Mouse (Mus musculus): ENCODE measurements around the gene Oas1c. TPM values are rescaled to one million over a fixed set of nuclear protein-coding genes. Genes with fewer than 3 reads are reported as not detected.

Gene Oas1c
- total RNA-seq, 2 experiments from 2014 or later = 2.3 to 9.8 TPM

DNA sequence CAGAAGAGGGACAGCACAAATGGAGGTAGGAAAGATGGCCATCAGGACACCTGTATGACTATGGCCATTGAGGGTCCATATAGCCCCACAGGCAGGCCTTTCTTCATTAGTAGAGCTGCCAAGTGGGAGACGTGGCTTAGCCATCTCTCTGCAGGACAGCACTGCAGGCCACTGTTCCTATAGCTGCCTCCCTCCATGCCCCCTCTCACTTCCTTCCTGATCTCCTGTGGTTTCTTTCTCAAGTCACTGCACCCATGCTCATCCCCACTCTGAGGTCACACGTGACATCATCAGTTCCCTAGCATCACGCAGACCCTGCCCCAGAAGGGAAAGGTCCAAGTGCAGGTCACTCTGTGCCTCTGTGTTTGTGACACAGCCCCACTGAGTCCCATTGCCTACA, 25.3 kb downstream of the Oas1c start:
- no peak for ATAC-seq (replicated peaks; ENCODE audit: low FRiP score, poor library complexity, severe bottlenecking)

DNA sequence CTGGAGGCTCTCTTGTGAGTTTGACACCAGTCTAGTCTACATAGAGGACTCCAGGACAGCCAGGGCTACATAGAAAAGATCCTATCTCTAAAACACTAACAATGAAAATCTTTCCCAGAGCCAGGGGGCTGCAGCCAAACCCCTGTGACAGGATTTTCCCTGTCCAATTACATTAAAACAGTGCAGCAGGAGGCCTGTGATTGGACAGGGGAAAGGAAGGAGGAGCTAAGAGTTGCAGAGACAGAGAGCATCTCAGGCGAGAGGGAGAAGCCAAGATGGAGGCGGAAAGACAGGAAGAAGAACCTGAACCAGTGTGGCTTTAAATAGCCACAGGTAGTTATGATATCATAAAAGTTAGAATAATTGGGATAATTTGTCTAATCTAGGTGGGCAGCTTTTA, 29.9 kb downstream of the Oas1c start:
- ATAC-seq (replicated peaks; ENCODE audit: low FRiP score, poor library complexity, severe bottlenecking) = no peak

DNA sequence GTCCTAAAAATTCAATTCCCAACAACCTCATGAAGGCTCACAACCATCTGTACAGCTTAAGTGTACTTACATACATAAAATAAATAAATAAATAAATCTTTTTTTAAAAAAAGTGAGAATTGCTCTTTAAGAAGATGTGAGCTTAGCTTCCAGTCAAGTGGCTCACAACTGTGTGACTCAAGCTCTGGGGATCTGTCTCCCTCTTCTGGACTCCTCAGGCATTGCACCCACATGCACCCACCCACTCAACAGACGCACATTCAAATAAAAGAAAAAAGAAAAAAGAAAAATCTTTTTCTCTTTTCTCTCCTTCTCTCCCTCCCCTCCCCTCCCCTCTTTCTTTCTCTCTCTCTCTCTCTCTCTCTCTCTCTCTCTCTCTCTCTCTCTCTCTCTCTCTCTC, 30.7 kb downstream of the Oas1c start:
- ATAC-seq (replicated peaks; ENCODE audit: low FRiP score, poor library complexity, severe bottlenecking) = no peak

DNA sequence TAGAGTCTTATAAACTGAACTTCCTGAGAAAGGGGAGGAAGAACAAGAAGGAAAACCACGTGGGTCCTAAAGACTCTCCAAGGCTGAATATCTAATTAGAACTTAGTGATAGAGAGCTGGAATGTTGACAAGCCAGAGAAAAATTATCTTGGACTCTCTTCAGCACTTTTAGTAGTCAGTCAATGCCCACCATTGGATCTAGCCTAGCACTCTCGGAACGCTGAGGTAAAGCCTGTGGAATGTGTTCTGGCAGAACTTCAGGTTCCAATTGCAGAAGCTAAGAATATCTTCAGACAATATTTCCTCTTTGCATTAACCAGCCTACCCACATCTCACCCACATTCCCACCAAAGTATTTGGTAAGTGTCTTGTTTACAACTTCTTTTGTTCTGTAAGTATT, 32.4 kb downstream of the Oas1c start:
- no peak for ATAC-seq (replicated peaks; ENCODE audit: low FRiP score, poor library complexity, severe bottlenecking)

DNA sequence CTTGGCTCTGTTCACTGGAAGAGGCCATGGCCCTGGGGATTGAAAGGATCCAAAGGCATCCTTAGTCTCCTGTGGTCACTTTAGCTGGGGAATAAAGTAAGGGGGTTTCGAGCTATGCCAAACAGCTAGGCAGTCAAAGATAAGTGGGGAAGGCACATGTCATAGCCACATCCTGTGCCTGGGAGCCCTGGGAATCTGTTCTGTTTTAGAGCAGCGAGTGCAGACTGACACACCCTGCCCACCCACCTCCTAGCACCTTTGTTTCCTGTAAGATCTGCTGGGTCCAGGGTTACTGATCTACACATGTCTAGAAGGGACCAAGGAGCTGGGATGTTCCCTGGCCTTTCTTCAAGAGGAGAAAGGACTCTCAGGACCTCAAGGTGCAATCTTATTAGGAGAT, 33.4 kb downstream of the Oas1c start:
- ATAC-seq (replicated peaks; ENCODE audit: low FRiP score, poor library complexity, severe bottlenecking) = no peak

DNA sequence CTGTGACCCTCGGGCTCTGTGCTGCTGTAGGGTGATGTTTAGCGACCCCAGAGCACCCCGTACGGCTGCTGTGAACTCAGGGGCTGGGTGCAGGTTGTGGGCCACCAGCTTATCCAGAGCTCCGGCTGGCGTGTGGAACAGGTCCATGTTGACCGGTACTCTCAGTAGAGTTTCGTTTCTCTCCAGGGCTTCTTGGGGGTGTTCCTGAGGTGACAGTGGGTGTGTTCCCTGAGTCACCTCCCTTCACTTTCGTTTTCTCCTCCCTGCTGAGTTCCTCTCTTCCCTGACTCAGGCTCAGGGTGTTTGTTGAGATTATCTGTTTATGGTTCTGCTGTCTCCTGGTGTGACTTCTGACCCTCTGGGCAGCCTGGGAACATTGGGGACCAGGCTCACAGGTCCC, 34.8 kb downstream of the Oas1c start, which contains the start of gene Oas3:
Gene Oas3, minus strand, starts transcription at position 184 of the 400 bp plus-strand sequence.
- peak; percentile 83 for ATAC-seq (replicated peaks; ENCODE audit: low FRiP score, poor library complexity, severe bottlenecking)

DNA sequence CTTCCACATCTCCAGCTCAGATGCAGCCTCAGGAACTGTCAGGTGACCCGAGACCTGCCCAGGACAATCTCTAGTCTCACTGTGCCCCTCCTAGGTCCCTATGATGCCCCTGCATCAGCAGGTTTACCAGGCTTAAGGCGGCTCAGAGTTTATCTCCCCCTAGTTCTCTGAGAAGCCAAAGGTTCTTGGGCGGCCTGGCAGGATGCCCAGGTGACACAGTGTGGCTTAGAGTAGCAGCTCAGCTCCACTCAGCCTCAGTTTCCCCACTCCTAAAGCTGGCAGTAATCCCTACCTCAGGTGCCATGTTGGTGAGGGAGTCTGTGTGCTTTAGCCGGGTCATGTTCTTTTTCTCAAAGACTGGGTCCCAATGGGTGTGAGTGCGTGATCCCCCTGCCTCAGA, 35.5 kb downstream of the Oas1c start:
- peak; percentile 49 for ATAC-seq (replicated peaks; ENCODE audit: low FRiP score, poor library complexity, severe bottlenecking)

DNA sequence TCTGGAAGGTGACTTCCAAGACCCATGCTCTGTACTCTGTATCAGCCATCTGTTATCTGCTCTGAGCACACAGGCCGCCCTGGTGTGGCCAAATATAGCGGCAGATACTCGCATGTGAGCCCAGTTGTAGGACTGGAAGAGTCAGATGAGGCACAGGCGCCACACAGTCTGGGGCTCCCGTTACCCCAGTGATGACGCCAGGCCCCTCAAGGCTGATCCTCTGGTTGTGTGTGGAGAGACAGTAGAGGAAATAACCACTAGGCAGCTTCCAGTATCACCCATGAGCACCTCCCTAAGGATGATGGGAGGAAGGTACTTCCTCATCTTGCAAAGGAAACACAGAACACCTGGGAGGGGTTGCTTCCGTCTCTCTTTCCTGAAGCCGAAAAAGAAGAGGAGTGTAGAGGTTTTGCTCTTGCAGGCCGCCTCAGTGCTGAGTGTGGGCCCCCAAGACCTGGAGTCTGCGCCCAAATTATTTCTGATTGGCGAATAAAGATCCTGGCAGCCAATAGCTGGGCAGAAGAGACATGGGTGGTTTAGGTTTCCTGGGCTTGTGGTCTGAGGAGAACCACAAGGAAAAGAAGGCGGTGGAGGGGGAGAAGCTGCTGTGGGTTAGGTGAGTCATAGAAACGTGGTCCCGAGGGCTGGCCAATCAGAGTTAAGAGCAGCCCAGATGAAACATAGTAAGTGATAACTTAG, 36.9 kb downstream of the Oas1c start:
- peak; percentile 54 for ATAC-seq (replicated peaks; ENCODE audit: low FRiP score, poor library complexity, severe bottlenecking)

DNA sequence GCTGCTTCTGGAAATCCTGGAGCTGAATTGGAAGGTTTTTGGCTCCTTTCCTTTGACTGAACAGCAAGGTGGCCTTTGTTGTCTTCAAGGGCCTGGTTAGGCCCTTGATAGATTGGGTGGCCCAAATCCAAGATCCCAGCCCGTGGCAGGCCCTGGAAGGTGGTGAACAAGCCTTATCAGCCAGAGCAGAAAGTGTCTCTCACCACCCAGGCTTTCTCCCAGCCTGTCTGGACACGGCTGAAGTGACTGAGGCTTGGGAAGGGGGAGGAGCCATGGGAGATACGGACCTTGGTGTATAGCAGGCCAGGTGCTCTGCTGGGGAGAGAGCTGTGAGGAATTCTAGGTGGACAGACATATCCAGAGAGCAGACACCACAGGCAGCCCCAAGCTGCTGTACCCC, 42.9 kb downstream of the Oas1c start:
- ATAC-seq (replicated peaks; ENCODE audit: low FRiP score, poor library complexity, severe bottlenecking) = peak; percentile 97

DNA sequence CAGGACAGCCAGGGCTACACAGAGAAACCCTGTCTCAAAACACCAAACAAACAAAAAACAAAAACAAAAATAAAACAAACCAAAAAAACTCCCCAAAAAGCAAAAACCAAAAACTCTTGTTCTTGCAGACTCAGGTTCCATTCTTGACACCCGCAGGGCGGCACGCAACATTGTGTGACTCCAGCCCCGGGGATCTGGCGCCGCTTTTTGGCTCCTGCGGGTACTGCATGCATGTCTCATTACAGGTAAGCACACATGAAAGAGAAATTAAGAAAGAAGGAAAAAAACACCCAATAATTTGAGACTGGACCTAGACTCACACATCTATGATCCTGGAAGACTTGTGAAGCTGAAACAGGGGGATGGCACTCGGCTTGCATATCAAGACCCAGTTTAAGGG, 47.3 kb downstream of the Oas1c start:
- ATAC-seq (replicated peaks; ENCODE audit: low FRiP score, poor library complexity, severe bottlenecking) = no peak

DNA sequence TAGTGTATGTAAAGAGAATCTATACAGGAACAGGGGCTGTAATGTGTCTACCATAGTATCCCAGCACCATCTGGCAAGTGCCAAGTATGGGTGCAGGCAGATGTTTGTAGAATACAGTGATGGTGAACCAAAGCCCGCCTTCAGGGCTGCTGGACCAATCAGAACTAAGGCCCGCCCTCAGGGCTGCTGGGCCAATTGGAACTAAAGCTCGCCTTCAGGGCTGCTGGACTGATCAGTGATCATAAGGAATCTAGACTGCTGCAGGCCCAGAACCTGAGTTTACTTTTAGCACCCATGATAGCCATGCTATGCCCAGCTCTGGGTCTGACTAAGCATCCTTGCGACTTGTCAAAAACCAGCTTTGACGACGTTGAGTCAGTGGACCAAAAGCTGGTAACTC, 50.4 kb downstream of the Oas1c start:
- ATAC-seq (replicated peaks; ENCODE audit: low FRiP score, poor library complexity, severe bottlenecking) = peak; percentile 78

DNA sequence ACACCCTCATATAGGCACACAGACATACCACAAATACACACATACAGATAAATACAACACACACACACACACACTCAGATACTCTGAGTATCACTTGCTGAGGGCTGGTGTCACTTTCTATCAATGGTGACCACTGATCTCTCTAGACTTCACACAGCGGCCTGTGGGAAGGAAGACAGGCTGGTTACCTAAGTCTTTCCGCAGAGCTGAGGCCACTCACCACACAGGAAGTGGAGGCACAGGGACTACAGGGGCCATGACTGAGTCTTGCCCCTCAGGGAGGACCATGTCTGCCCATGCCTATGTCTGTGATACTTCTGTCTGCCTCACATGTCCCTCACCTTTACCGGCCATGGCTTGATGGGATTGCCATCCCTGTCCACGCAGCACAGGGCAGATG, 58.1 kb downstream of the Oas1c start:
- ATAC-seq (replicated peaks; ENCODE audit: low FRiP score, poor library complexity, severe bottlenecking) = no peak

DNA sequence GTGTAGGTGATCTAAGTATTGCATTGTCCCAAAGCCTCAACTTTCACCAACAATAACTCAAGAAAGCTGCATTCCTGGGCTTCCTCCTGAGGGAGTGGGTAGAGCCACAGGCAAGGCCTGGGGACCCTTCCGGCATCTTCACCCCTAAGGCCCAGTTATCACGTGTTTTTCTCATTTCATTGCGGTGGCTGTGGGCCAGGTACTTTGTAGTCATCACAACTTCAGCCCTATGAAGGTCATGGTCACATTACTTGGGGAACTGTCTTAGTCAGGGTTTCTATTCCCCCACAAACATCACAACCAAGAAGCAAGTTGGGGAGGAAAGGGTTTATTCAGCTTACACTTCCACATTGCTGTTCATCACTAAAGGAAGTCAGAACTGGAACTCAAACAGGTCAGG, 59.5 kb downstream of the Oas1c start:
- ATAC-seq (replicated peaks; ENCODE audit: low FRiP score, poor library complexity, severe bottlenecking) = no peak

DNA sequence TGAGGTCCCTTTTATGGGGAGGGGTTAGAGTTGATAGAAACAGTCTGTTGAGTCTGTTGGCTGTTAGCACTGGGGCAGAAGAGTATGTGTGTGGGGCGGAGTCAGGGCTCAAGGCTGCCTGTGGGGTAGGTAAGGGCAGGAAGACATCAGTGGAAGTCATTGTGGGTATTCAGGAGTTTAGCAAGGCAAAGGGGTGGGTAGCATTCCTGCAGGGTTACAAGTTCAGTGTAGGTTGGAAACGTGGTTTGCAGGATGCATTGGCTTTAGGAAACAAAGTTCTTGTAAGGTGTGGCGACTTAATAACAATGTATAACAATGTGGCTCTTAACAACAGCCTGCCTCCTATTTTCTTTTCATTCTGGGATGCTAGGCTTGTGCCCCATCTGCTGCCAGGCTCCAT, 61.1 kb downstream of the Oas1c start:
- ATAC-seq (replicated peaks; ENCODE audit: low FRiP score, poor library complexity, severe bottlenecking) = no peak

Other genes with a start within 250 kb of the Oas1c start
- gene Tpcn1, start 223.8 kb downstream of the Oas1c start, total RNA-seq (2015; ENCODE audit: low replicate concordance) = 199 and 213 TPM in 2 replicates
- 147 and 161 TPM in 2 replicates for gene Tpcn1, start 223.8 kb downstream of the Oas1c start, total RNA-seq (2017; ENCODE audit: low replicate concordance)
- 3.8 and 10.4 TPM in 2 replicates for gene Iqcd, start 223.5 kb downstream of the Oas1c start, total RNA-seq (2015; ENCODE audit: low replicate concordance)
- gene Iqcd, start 223.5 kb downstream of the Oas1c start, total RNA-seq (2017; ENCODE audit: low replicate concordance) = 15.2 and 21.7 TPM in 2 replicates
- 2.7 and 3.8 TPM in 2 replicates for gene Rita1, start 199.9 kb downstream of the Oas1c start, total RNA-seq (2015; ENCODE audit: low replicate concordance)
- gene Rita1, start 199.9 kb downstream of the Oas1c start, total RNA-seq (2017; ENCODE audit: low replicate concordance) = 0.84 TPM in 1 of 2 replicates, not detected in the other
- gene Ddx54, start 199.8 kb downstream of the Oas1c start, total RNA-seq (2015; ENCODE audit: low replicate concordance) = 1.7 and 1.9 TPM in 2 replicates
- 5.2 and 6.0 TPM in 2 replicates for gene Ddx54, start 199.8 kb downstream of the Oas1c start, total RNA-seq (2017; ENCODE audit: low replicate concordance)
- not detected in 2 replicates for gene Cfap73, start 178.3 kb downstream of the Oas1c start, total RNA-seq (2015; ENCODE audit: low replicate concordance)
- not detected in 2 replicates for gene Cfap73, start 178.3 kb downstream of the Oas1c start, total RNA-seq (2017; ENCODE audit: low replicate concordance)
- gene Rasal1, start 163.7 kb downstream of the Oas1c start, total RNA-seq (2015; ENCODE audit: low replicate concordance) = not detected in 2 replicates
- gene Rasal1, start 163.7 kb downstream of the Oas1c start, total RNA-seq (2017; ENCODE audit: low replicate concordance) = not detected in 2 replicates
- gene Dtx1, start 100.6 kb downstream of the Oas1c start, total RNA-seq (2015; ENCODE audit: low replicate concordance) = not detected in 2 replicates
- not detected in 2 replicates for gene Dtx1, start 100.6 kb downstream of the Oas1c start, total RNA-seq (2017; ENCODE audit: low replicate concordance)
- 10.2 and 17.9 TPM in 2 replicates for gene Oas2, start 62.7 kb downstream of the Oas1c start, total RNA-seq (2015; ENCODE audit: low replicate concordance)
- 3.8 and 7.0 TPM in 2 replicates for gene Oas2, start 62.7 kb downstream of the Oas1c start, total RNA-seq (2017; ENCODE audit: low replicate concordance)
- 67.2 and 98.2 TPM in 2 replicates for gene Oas3, start 34.9 kb downstream of the Oas1c start, total RNA-seq (2015; ENCODE audit: low replicate concordance)
- gene Oas3, start 34.9 kb downstream of the Oas1c start, total RNA-seq (2017; ENCODE audit: low replicate concordance) = 75.8 and 76.4 TPM in 2 replicates
- gene Oas1e, start 17.0 kb downstream of the Oas1c start, total RNA-seq (2015; ENCODE audit: low replicate concordance) = 4.2 TPM in 1 of 2 replicates, not detected in the other
- 1.4 and 3.9 TPM in 2 replicates for gene Oas1e, start 17.0 kb downstream of the Oas1c start, total RNA-seq (2017; ENCODE audit: low replicate concordance)
- gene Oas1f, start 34.9 kb upstream of the Oas1c start, total RNA-seq (2015; ENCODE audit: low replicate concordance) = not detected in 2 replicates
- not detected in 2 replicates for gene Oas1f, start 34.9 kb upstream of the Oas1c start, total RNA-seq (2017; ENCODE audit: low replicate concordance)
- not detected in 2 replicates for gene Oas1h, start 48.9 kb upstream of the Oas1c start, total RNA-seq (2015; ENCODE audit: low replicate concordance)
- gene Oas1h, start 48.9 kb upstream of the Oas1c start, total RNA-seq (2017; ENCODE audit: low replicate concordance) = not detected in 2 replicates
- 1.0 TPM in 1 of 2 replicates, not detected in the other for gene Oas1g, start 75.1 kb upstream of the Oas1c start, total RNA-seq (2015; ENCODE audit: low replicate concordance)
- 0.94 TPM in 1 of 2 replicates, not detected in the other for gene Oas1g, start 75.1 kb upstream of the Oas1c start, total RNA-seq (2017; ENCODE audit: low replicate concordance)
- 5.6 and 6.0 TPM in 2 replicates for gene Oas1a, start 95.0 kb upstream of the Oas1c start, total RNA-seq (2015; ENCODE audit: low replicate concordance)
- gene Oas1a, start 95.0 kb upstream of the Oas1c start, total RNA-seq (2017; ENCODE audit: low replicate concordance) = 6.8 and 8.8 TPM in 2 replicates
- not detected in 2 replicates for gene Oas1d, start 102.0 kb upstream of the Oas1c start, total RNA-seq (2015; ENCODE audit: low replicate concordance)
- not detected in 2 replicates for gene Oas1d, start 102.0 kb upstream of the Oas1c start, total RNA-seq (2017; ENCODE audit: low replicate concordance)
- not detected in 2 replicates for gene Rph3a, start 197.6 kb upstream of the Oas1c start, total RNA-seq (2015; ENCODE audit: low replicate concordance)
- not detected in 2 replicates for gene Rph3a, start 197.6 kb upstream of the Oas1c start, total RNA-seq (2017; ENCODE audit: low replicate concordance)